Mouse (Mus musculus) bone marrow macrophage, adult 2 months (primary cell): ENCODE results near the gene 1110051M20Rik.

ENCODE experiments used
- CTCF ChIP-seq: IDR thresholded peaks from 2 replicates; pipeline ENCODE4 v1.5.1; 2012; ENCODE audit warnings: low read depth, mild to moderate bottlenecking, low read length, moderate library complexity
- POLR2A ChIP-seq: IDR thresholded peaks from 2 replicates; pipeline ENCODE4 v1.6.1; 2012; ENCODE audit warnings: mild to moderate bottlenecking, low read depth, low read length, borderline replicate concordance

DNA sequence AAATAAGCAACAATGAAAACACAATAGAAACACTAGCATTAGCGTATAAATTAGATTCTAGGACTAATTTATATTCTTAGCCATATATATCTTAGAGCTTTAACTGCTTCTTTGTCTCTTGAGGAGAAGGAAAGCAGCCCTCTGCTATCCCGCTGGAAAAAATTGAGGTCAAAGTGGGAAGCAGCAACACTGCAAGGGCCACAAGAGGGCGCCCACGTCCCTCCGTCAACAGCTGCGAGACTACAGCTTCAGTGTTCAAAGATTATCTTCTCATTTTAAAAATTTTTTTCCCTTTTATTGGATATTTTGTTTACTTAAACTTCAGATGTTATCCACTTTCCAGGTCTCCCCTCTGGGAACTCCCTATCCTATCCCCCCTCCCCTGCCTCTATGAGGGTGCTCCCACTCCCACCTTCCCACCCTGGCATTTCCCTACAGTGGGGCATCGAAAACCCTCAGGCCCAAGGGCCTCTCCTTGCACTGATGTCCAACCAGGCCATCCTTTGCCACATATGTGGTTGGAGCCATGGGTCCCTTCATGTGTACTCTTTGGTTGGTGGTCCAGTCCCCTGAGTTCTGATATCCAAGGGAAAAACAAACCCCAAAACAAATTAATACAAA, 158.5 kb downstream of the 1110051M20Rik start:
- TF ChIP-seq POLR2A (no peak), CTCF (peak; percentile 66)
